In genomic region chr15:86309213-86309829, GRCm38 (mm10) we compare ENCODE assay signal across 11 mouse cellular contexts.
A peak's percentile ranks its signal among the peaks of the same experiment; 100 is the strongest.
DNase-seq lines count a peak whose midpoint lies in the region.
"Had no signal": no experiment of that assay in that cellular context is flagged by ENCODE, and none has a peak within 500 bp of the region (broad histone marks: within the 10 kb centered on the region; RNA-seq: fewer than 3 reads in every experiment).

No protein-coding gene starts in this region.

- peak; percentile 74 for DNase-seq in layer of hippocampus, adult 11-12 months (ENCODE audit: low spot score)
- no peak for DNase-seq in layer of hippocampus, adult 9-10 months (ENCODE audit: low spot score)
- peak; percentile 59 to 76 for DNase-seq in frontal cortex, adult 2 months (ENCODE audit: extremely low spot score in 1 of 2, low spot score in 1 of 2)
- peak; percentile 28 to 80 for DNase-seq in left cerebral cortex, adult 9 months (ENCODE audit: low spot score in 2 of 2)
- DNase-seq in thymus, postnatal 10 days (ENCODE audit: low spot score in 2 of 2), result peak; percentile 23 to 29
- no peak for DNase-seq in spleen, adult 12 weeks (ENCODE audit: low spot score)
- DNase-seq in urinary bladder, postnatal 14 days (ENCODE audit: low spot score), result no peak
- DNase-seq: heart, adult 18-20 months; kidney, adult 8-10 months; lung, adult 18-20 months; spleen, adult 18-20 months had no signal

Comparison
In these comparisons a context has a peak if more than half of its experiments do, and no peak if none do; other contexts are left out.
1. DNase-seq: peak in layer of hippocampus, adult 11-12 months (single experiment), frontal cortex, adult 2 months (2 of 2), left cerebral cortex, adult 9 months (2 of 2) and thymus, postnatal 10 days (2 of 2); none in layer of hippocampus, adult 9-10 months (single experiment), spleen, adult 12 weeks (single experiment) and urinary bladder, postnatal 14 days (single experiment).